Comparison of ENCODE assay signal across 8 mouse cellular contexts in the genomic region with DNA sequence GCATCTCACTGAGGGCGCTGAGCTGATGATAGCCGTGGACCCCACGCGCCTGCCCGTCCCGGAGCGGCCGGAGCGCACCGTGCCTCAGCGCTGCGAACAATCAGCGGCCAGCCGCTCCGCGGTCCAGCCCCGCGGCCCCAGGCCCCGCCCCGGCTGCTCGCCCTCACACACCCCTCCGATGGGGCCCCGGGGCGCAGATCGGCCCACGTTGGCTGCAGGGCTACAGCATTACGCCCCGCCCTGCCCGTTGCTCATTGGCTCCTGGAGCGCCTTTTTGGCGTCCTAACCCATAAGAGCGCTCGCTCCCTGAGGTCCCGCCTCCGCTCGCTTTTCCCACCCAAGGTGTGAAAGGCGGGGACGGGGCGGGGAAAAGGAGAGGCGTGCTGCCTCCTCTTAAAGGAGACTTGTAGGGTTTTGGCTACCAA. TPM values are rescaled to one million over a fixed set of nuclear protein-coding genes. Genes with fewer than 3 reads are reported as not detected.
A peak's percentile ranks its signal among the peaks of the same experiment; 100 is the strongest.
DNase-seq lines count a peak whose midpoint lies in the region; ATAC-seq and TF ChIP-seq lines count a peak whose summit lies in the region.

A gene (minus strand): TSS at position 92 of the 425 bp plus-strand sequence.

- peaks cover 44% of the 10 kb centered on the region for H3K79me2 ChIP-seq in myocyte (ENCODE audit: control insufficient read depth, insufficient read depth)

- H3K36me3 ChIP-seq in forebrain, embryonic 10.5 days (replicated peaks), result 0 out of 2 replicates have a peak, but pooled peaks cover 2% of the 10 kb centered on the region
- no peaks in the 10 kb centered on the region for H3K36me3 ChIP-seq in heart, embryonic 14.5 days (ENCODE audit: control insufficient read depth, insufficient read depth, low read length)
- no peaks in the 10 kb centered on the region for H3K36me3 ChIP-seq in liver, embryonic 11.5 days (ENCODE audit: control insufficient read depth, insufficient read depth, low read length)
- H3K36me3 ChIP-seq in myocyte (ENCODE audit: control insufficient read depth, insufficient read depth), result no peaks in the 10 kb centered on the region

- TF ChIP-seq POLR2A in myocyte (IDR thresholded peaks at IDR 0.05; ENCODE audit: insufficient read length, low read depth), result peak; percentile 98

- H3K4me3 ChIP-seq in forebrain, embryonic 10.5 days, result peak within 1 kb of the TSS; percentile 98
- peak within 1 kb of the TSS; percentile 77 to 93 for H3K4me3 ChIP-seq in heart, embryonic 14.5 days (ENCODE audit: control insufficient read depth in 1 of 2, insufficient read depth in 1 of 2, low read depth in 1 of 2, low read length in 2 of 2)
- H3K4me3 ChIP-seq in liver, embryonic 11.5 days (ENCODE audit: low read depth, low read length), result peak within 1 kb of the TSS; percentile 73
- H3K4me3 ChIP-seq in myocyte, result peak within 1 kb of the TSS; percentile 44

- no peaks in the 10 kb centered on the region for H3K9me3 ChIP-seq in forebrain, embryonic 10.5 days
- H3K9me3 ChIP-seq in heart, embryonic 14.5 days (ENCODE audit: control insufficient read depth, low read length), result no peaks in the 10 kb centered on the region
- H3K9me3 ChIP-seq in liver, embryonic 11.5 days (ENCODE audit: control insufficient read depth, low read length), result no peaks in the 10 kb centered on the region

- H3K9ac ChIP-seq in heart, embryonic 14.5 days (ENCODE audit: low read length), result peak within 1 kb of the TSS; percentile 81
- peak within 1 kb of the TSS; percentile 75 for H3K9ac ChIP-seq in liver, embryonic 11.5 days (ENCODE audit: low read depth, low read length)

- ATAC-seq in CD4-positive, CD25-positive, alpha-beta regulatory T cell, adult 4 months, result peak; percentile 87
- peak; percentile 99 for ATAC-seq in heart, embryonic 14.5 days (ENCODE audit: insufficient number of reproducible peaks, insufficient read depth, low FRiP score, low read depth)
- ATAC-seq in liver, embryonic 11.5 days (replicated peaks; ENCODE audit: low FRiP score), result peak; percentile 99

- peak within 1 kb of the TSS; percentile 54 for H3ac ChIP-seq in myocyte (ENCODE audit: control insufficient read depth, insufficient read length)

- H3K4me1 ChIP-seq in forebrain, embryonic 10.5 days, result peaks cover 71% of the 10 kb centered on the region
- peaks cover 9 to 39% of the 10 kb centered on the region in 2 experiments for H3K4me1 ChIP-seq in heart, embryonic 14.5 days (ENCODE audit: control insufficient read depth in 2 of 2, insufficient read depth in 2 of 2, low read length in 2 of 2)
- H3K4me1 ChIP-seq in liver, embryonic 11.5 days (replicated peaks; ENCODE audit: control insufficient read depth, insufficient read depth, low read length), result peaks cover 2% of the 10 kb centered on the region

- H3K4me2 ChIP-seq in heart, embryonic 14.5 days (ENCODE audit: low read length), result peak within 1 kb of the TSS; percentile 86
- peak within 1 kb of the TSS; percentile 96 for H3K4me2 ChIP-seq in liver, embryonic 11.5 days
- H3K4me2 ChIP-seq in myocyte (ENCODE audit: low read depth), result peak within 1 kb of the TSS; percentile 100

- peak within 1 kb of the TSS; percentile 98 for H3K27ac ChIP-seq in forebrain, embryonic 10.5 days
- H3K27ac ChIP-seq in heart, embryonic 14.5 days (replicated peaks in 1 of 2; ENCODE audit: control insufficient read depth in 1 of 2, insufficient read depth in 1 of 2, low read depth in 2 of 2, low read length in 2 of 2), result peak within 1 kb of the TSS; percentile 82 to 90
- no peak within 1 kb of the TSS for H3K27ac ChIP-seq in liver, embryonic 11.5 days (ENCODE audit: low read depth, low read length)

- whole genome bisulfite sequencing in forebrain, embryonic 10.5 days, result under 1% methylated on average over 40 of the region's 40 CpGs
- 0% methylated on average over 39 of the region's 40 CpGs for WGBS in heart, embryonic 14.5 days
- under 1% methylated on average over 39 of the region's 40 CpGs for WGBS in liver, embryonic 11.5 days

- DNase-seq in c-Kit-positive CD71-positive TER-119-negative erythroid progenitor cells, embryonic 14.5 days (ENCODE audit: low read depth), result peak; percentile 91
- peak; percentile 98 for DNase-seq in forebrain, embryonic 10.5 days (ENCODE audit: extremely low spot score, low spot score)
- DNase-seq in kidney, postnatal 10 days, result peak; percentile 99
- peak; percentile 95 for DNase-seq in liver, embryonic 11.5 days (ENCODE audit: low spot score)
- DNase-seq in spleen, postnatal 4 days (ENCODE audit: low spot score in 2 of 2), result peak; percentile 94

- H3K27me3 ChIP-seq in forebrain, embryonic 10.5 days (ENCODE audit: poor library complexity, severe bottlenecking), result peaks cover 19% of the 10 kb centered on the region
- H3K27me3 ChIP-seq in heart, embryonic 14.5 days (ENCODE audit: control insufficient read depth, insufficient read depth, low read length), result no peaks in the 10 kb centered on the region
- H3K27me3 ChIP-seq in liver, embryonic 11.5 days (replicated peaks; ENCODE audit: control insufficient read depth, insufficient read depth, low read length), result peaks cover 33% of the 10 kb centered on the region
- no peaks in the 10 kb centered on the region for H3K27me3 ChIP-seq in myocyte (ENCODE audit: control insufficient read depth, insufficient read depth, insufficient read length)

TF ChIP-seq in myocyte, 11 proteins besides CTCF, POLR2A, EP300 and RAD21:
- TF ChIP-seq E2F4 (IDR thresholded peaks at IDR 0.05; ENCODE audit: insufficient read depth) (peak; percentile 35), MAX (IDR thresholded peaks at IDR 0.05; ENCODE audit: low read depth) (no peak), MYOG (IDR thresholded peaks at IDR 0.05; ENCODE audit: control insufficient read depth in 1 of 3, insufficient read depth in 1 of 3, insufficient read length in 2 of 3, low read depth in 2 of 3) (no peak), TCF3 (IDR thresholded peaks at IDR 0.05; ENCODE audit: insufficient read length, low read depth) (peak; percentile 20), CEBPB (IDR thresholded peaks at IDR 0.05; ENCODE audit: insufficient read depth, poor library complexity, severe bottlenecking) (no peak), POLR2AphosphoS2 (IDR thresholded peaks at IDR 0.05; ENCODE audit: insufficient read length, low read depth) (peak; percentile 97), TCF12 (IDR thresholded peaks at IDR 0.05; ENCODE audit: insufficient read depth, poor library complexity, severe bottlenecking) (no peak), SRF (IDR thresholded peaks at IDR 0.05; ENCODE audit: control insufficient read depth, insufficient read length, low read depth) (peak; percentile 38), REST (IDR thresholded peaks at IDR 0.05; ENCODE audit: insufficient read depth, insufficient read length) (peak; percentile 28), USF1 (IDR thresholded peaks at IDR 0.05; ENCODE audit: low read depth) (no peak), MYOD1 (IDR thresholded peaks at IDR 0.05; ENCODE audit: control insufficient read depth in 1 of 3, insufficient read length in 2 of 3, low read depth in 2 of 3) (no peak)

RNA-seq across cellular contexts. Expression of the gene that starts here (rescaled TPM):
- polyA plus RNA-seq in CD4-positive, CD25-positive, alpha-beta regulatory T cell, adult 4 months (2017; shearing (Covaris generic)), result 10 to 100 TPM; 30.8 to 38.6 TPM
- 18.8 and 20.6 TPM in 2 replicates for polyA plus RNA-seq in forebrain, embryonic 10.5 days (2016; fragmentation: Nextera tagmentation; extraction: Ambion mirVana)
- polyA plus RNA-seq in heart, embryonic 14.5 days (2014; fragmentation: Nextera tagmentation; extraction: Ambion mirVana), result 15.2 and 18.4 TPM in 2 replicates
- 2.9 and 4.3 TPM in 2 replicates for polyA plus RNA-seq in liver, embryonic 11.5 days (2014; fragmentation: Nextera tagmentation; extraction: Ambion mirVana)
- 22.1 TPM for polyA plus RNA-seq in myocyte (2012; fragmentation: generic; extraction: Trizol)

Comparison
In these comparisons a context has a peak if more than half of its experiments do, and no peak if none do; other contexts are left out.
1. H3K4me3 ChIP-seq: peak in every context shown above with its lines; median percentile 98 in forebrain, embryonic 10.5 days; 85 in heart, embryonic 14.5 days; 73 in liver, embryonic 11.5 days; 44 in myocyte.